Mouse (Mus musculus) ovary, adult 18-20 months (tissue): Measurements from ENCODE around the gene Ubxn7.
A peak's percentile ranks its signal among the peaks of the same experiment; 100 is the strongest.
"Not testable (repeated sequence)": the region's sequence is repeated elsewhere in the genome, so short reads cannot be mapped to it uniquely, and the experiment has no call there.

ENCODE experiments used
- DNase-seq: peaks from one replicate; pipeline ENCODE4 v3.0.0; 2022; ENCODE audit warnings: low spot score, mixed read lengths

Gene Ubxn7

GRCm38 (mm10) chr16:32332040-32332555, at the start of gene Ubxn7:
Gene Ubxn7 (plus strand): TSS chr16:32332257.
- DNase-seq, result peak; percentile 94

DNA sequence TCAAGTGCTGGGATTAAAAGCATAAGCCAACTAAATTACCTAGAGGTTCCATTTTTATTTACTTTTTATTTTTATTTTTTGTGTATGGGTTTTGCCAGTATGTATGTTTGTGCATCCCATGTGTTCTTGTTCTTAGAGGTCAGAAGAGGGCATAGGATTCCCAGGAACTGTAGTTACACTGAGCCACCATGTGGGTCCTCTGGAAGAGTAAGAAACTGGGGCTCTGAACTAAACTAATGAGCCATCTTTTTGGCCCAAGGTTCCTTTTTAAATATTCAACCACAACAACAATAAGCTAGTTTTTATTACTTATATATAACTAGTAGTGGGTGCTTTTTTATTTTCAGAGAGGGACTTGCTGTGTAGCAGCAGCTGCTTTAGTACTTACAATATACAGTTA, 49.4 kb upstream of the Ubxn7 start:
- no peak for DNase-seq

DNA sequence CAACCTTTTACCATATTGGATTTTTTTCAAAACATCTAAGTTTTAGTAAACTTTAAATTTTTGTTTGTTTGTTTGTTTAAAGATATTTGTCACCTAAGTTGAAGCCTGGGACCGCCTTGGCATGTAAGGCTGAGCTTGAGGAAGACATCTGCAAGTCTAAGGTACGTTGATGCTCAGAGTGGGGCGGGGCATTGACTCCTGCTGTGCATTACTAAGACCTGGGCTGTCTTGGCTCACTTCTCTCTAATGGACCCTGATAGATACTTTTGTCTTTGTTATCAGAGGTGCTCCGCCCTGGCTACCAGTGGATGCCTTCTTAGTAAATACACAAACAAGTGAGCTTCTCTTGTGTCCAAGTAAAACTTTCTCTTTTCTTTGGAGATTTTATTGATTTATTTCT, 40.2 kb upstream of the Ubxn7 start:
- no peak for DNase-seq

- DNase-seq, result not testable (repeated sequence)
Measured at GRCm38 (mm10) chr16:32299617-32300016, 32.4 kb upstream of the Ubxn7 start.

DNA sequence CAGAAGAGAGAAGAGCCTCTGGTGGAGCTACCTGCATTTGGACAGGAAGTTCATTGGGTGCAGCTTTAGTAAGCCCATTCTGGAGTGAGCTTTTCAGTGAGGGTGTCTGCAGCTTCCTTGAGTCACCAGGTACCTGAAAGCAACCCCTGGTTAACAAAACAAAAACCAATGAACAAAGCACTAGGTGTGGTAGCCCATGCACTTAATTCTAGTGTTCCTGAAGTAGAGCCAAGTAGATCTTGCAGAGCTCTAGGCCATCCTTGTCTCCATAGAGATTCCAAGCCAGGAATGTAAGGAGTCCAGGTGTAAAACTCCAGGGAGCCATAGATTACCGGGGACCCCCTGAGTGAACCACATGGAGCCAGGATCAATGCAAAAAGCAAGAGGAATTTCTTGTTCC, 29.0 kb upstream of the Ubxn7 start:
- no peak for DNase-seq

DNA sequence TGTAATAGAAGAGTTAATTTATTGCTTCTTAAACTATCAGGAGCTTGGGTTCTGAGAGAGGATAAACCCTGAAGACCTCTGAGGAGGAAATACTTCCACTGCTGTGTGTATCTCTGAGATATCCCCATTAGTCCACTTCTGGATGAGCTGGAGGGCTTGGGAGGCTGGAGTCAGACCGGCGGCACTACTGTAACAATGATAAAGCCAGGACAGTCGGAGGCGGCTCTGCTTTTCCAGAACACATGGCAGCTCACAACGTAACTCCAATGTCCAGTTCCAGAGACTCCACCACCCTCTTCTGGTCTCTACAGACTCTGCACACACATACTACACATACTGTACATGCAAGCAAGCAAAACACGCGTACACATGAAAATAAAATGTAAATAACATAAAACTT, 28.2 kb upstream of the Ubxn7 start:
- DNase-seq, result no peak

GRCm38 (mm10) chr16:32311970-32312369, 20.1 kb upstream of the Ubxn7 start:
- DNase-seq, result no peak

DNA sequence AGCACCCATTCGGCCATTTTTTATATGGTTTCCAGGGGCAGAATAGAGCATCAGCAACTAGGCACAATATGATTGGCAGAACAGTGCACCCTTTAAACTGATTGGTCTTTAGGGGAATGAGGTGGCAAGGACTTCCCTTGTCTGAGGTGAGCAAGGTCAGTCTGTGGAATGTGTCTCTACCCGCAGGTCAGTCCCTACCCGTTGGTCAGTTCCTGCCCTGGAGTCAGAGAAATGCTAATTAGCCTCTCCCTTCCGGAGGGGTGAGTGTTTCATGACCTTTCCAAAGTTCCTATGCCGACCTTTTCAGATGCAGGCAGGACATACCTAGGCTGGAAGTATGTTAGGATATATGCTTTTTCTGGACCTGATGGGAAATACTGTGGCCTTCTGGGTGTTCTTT, 19.7 kb upstream of the Ubxn7 start:
- DNase-seq, result no peak

GRCm38 (mm10) chr16:32312859-32313258, 19.2 kb upstream of the Ubxn7 start:
- DNase-seq, result no peak

DNA sequence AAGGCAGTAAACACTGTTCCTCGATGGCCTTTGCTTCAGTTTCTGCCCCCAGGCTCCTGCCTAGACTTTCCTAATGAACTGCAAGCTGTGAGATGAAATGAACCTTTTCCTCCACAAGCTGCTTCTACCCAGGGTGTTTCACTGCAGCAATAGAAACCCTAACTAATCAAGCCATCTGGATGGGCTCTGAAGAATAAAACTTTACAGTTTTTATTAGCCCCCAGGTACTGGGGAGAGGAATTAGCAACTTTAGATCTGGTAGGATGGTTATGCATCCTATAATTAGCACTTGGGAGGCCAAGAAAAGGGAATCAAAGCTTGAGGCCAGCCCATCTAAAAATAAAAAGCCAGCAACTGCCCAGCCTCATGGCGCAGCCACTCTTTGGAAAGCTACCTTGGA, 15.5 kb upstream of the Ubxn7 start:
- DNase-seq, result no peak

GRCm38 (mm10) chr16:32323953-32324352, 8.1 kb upstream of the Ubxn7 start:
- DNase-seq, result no peak

- DNase-seq, result no peak
Measured at GRCm38 (mm10) chr16:32330876-32331670, 984 bp upstream of the Ubxn7 start.

- peak; percentile 15 for DNase-seq
Measured at GRCm38 (mm10) chr16:32332556-32333511, 777 bp downstream of the Ubxn7 start.

DNA sequence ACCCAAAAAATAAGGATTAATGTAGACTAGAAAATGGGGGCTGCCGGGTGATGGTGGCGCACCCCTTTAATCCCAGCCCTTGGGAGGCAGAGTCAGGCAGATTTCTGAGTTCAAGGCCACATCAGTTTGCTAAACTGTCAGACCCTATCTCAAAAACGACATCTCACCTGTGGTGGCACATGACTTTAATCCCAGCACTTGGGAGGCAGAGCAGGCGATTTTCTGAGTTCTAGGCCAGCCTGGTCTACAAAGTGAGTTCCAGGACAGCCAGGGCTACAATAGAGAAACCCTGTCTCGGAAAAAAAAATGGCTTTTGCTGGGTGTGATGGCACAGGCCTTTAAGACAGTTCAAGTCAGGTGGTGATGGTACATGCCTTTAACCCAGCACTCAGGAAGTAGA, 3.1 kb downstream of the Ubxn7 start:
- DNase-seq, result no peak

DNA sequence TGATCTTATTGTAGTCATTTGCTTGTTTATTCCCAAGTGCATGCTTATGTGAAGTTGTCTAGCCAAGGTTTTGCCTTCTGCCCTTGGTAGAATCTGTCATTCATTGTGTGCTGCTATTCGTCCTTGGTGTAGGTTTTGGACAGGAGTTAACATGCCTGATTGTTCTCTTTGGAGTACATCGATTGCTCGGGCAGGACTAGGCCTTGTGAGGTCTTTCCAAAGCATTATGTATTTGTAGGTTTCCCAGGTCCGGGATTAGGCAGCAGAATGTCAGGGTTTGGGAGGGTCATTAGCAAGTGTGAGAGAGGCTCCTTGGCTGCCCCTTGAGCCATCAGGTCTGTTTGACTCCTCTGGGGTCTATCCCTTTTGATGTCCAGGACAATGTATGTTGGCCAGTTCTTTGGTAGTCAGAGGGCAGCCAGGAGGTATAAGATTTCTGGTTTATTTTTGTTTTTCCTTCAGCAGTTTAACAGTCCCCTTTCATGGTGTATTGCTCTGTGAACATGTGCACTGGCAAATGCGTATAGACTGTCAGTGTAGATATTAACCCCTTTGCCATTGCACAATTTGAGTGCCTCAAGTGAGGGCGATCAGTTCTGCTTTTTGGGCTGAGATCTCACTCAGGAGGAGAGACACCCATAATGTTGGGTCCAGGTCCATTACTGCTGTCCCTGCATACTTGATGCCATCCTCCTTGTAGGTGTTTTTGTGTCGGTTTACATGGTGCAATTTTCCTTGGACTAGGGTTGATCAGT, 4.1 kb downstream of the Ubxn7 start:
- DNase-seq, result no peak

- DNase-seq, result peak; percentile 28
Measured at GRCm38 (mm10) chr16:32337001-32337400, 4.9 kb downstream of the Ubxn7 start.

DNA sequence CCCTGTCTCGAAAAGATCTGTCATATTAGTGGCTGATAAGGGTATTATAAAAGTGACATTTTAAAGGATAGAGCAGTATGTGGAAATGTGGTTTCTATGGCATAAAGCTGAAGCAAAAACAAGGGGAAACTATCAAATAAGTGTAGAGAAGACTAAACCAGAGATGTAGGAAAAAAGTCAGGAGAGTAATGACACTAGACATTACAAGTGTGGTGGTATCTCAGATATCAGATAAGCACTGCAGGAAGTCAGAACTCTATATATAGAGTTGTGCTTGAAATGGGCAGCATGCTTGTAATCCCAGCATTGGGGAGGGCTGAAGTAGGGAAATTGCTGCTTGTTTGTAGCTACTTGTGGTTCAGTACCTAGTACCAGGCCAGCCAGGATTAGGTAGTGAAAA, 8.4 kb downstream of the Ubxn7 start:
- no peak for DNase-seq

DNA sequence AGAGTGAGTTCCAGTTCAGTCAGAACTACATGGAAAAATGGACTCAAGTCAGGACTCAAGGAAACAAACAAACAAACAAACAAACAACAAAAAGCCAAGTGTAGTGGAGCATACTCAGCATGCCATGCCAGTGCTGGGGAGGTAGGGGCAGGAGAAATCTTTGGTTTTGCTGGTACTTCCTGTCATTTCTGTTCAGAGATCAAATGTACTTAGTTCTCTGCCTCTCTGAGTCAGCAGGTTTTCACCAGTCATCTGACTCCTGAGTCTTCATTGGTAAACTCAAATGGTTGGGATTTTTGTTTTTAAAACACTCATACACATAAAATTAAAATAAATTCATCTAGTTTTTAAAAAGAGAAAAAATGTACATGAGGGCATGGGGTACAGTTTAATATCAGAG, 13.5 kb downstream of the Ubxn7 start:
- DNase-seq, result no peak

DNA sequence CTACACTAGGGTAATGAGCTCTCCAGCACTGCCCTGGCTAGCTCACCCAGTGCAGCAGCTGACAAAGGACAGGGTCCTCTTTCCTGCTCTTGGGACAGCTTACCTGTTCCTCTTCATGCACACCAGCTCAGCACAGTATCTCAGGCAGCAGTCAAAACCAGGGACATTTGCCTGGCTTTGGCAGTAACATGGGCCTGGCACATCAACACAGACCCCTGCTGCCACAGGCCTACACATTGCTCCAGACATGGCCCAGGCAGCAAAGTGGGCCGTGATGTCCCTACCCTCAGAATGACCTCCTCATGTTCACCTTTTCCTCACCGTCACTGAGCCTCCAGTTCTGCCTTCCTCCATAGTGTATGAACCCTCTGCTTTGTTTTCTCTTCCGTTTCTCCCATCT, 18.7 kb downstream of the Ubxn7 start:
- DNase-seq, result no peak

GRCm38 (mm10) chr16:32363530-32363929, 31.5 kb downstream of the Ubxn7 start:
- DNase-seq, result no peak

- DNase-seq, result no peak
Measured at GRCm38 (mm10) chr16:32371351-32371750, 39.3 kb downstream of the Ubxn7 start.

- DNase-seq, result no peak
Measured at GRCm38 (mm10) chr16:32379575-32379974, 47.5 kb downstream of the Ubxn7 start.
